Mouse (Mus musculus): Measurements from ENCODE around the gene G0s2. TPM values are rescaled to one million over a fixed set of nuclear protein-coding genes. Genes with fewer than 3 reads are reported as not detected.
A peak's percentile ranks its signal among the peaks of the same experiment; 100 is the strongest.

Gene G0s2
- polyA plus RNA-seq, 1 experiment from 2014 or later: 27.4 TPM

DNA sequence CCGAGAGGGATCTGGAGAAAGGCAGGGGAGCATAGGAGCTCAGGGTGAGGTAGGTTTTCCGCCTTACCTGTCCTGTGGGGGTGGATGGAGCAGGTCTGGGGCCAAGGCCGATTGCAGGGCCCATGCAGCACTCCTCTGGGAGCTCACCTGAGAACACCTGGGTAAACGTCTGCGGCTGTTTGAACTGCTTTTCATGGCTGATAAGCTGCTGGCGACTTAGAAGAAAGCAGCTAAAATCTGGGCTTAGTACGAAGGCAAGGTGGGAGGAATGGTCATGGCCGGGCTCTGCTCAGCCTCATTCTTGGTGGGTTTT, 29.0 kb upstream of the G0s2 start:
- ATAC-seq (ENCODE audit: low FRiP score, low TSS enrichment) (peak; percentile 87), DNase-seq (ENCODE audit: low spot score) (no peak)
- no peaks in the 10 kb centered on the region for H3K9me3 ChIP-seq (ENCODE audit: control insufficient read depth, low read length)
- no peaks in the 10 kb centered on the region for H3K36me3 ChIP-seq (ENCODE audit: control insufficient read depth, insufficient read depth, low read length)
- WGBS: 43% methylated on average over 8 of the region's 8 CpGs
- no peaks in the 10 kb centered on the region for H3K27me3 ChIP-seq (ENCODE audit: control insufficient read depth, insufficient read depth, low read length)
- peak overlapping the region; percentile 85 for H3K27ac ChIP-seq (replicated peaks)
- no peaks in the 10 kb centered on the region for H3K4me1 ChIP-seq (replicated peaks; ENCODE audit: control insufficient read depth, insufficient read depth)
- TF ChIP-seq EP300 (optimal IDR thresholded peaks at IDR 0.05) (no peak), CTCF (IDR thresholded peaks at IDR 0.05; ENCODE audit: low read depth) (no peak)
- H3K4me3 ChIP-seq (ENCODE audit: low read depth, low read length): peak overlapping the region; percentile 27; the same call in 1 of the 2 replicates
- peak overlapping the region; percentile 45 for H3K4me2 ChIP-seq (replicated peaks; ENCODE audit: low read depth)
- H3K9ac ChIP-seq (ENCODE audit: low read length): peak overlapping the region; percentile 45; the same call in 1 of the 2 replicates

DNA sequence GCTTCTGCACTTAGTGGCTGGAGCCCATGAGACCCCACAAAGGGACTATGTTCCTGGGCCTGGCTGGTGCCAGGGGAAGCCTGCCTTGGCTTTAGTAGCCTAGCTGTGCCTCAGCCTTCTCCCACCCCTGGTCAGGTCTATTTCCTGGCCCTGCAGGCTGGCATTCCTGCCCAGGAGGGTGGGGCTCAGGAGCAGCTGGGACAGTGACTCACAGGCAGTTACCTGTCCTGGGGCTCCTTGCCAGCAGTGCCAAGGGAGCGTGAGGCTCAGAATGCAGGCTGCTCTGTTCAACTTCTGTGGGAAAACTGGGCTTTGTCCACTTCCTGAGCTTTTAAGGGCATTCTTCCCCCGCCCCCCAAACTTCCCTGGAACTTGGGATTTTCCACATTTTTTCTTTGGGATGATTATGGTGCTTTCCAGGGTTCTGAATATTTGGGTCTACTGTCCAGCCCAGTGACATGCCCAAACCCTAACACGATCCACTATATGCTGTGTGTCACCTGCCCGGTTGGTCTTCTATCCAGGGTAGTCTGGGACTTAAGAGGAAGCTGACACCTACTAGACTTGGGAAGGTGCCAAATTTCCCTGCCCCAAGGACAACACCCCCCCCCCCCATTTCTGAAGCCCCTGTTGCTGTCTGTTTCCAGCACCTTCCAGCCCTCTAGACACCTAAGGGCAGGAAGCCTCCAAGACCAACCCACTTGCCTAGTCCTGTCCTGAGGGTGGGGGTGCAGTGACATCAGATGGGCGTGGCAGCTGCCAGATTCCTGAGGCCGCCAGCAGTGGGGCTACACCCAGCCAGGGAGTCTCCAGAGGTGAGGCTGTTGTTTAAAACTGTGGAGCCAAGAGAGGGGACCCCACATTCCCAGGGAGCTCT, 28.4 kb upstream of the G0s2 start:
- Histone ChIP-seq H3K27ac (replicated peaks) (peak overlapping the region; percentile 85), H3K4me2 (replicated peaks; ENCODE audit: low read depth) (peak overlapping the region; percentile 45), H3K4me1 (replicated peaks; ENCODE audit: control insufficient read depth, insufficient read depth) (no peaks in the 10 kb centered on the region), H3K4me3 (ENCODE audit: low read depth, low read length) (peak overlapping the region; percentile 27; the same call in 1 of the 2 replicates), H3K27me3 (ENCODE audit: control insufficient read depth, insufficient read depth, low read length) (no peaks in the 10 kb centered on the region), H3K36me3 (ENCODE audit: control insufficient read depth, insufficient read depth, low read length) (no peaks in the 10 kb centered on the region), H3K9ac (ENCODE audit: low read length) (peak overlapping the region; percentile 45; the same call in 1 of the 2 replicates), H3K9me3 (ENCODE audit: control insufficient read depth, low read length) (no peaks in the 10 kb centered on the region)
- no peak for TF ChIP-seq CTCF (IDR thresholded peaks at IDR 0.05; ENCODE audit: low read depth)
- TF ChIP-seq EP300 (optimal IDR thresholded peaks at IDR 0.05): no peak
- ATAC-seq (ENCODE audit: low FRiP score, low TSS enrichment) (peak; percentile 93), DNase-seq (ENCODE audit: low spot score) (peak; percentile 90)
- WGBS: 41% methylated on average over 6 of the region's 6 CpGs

DNA sequence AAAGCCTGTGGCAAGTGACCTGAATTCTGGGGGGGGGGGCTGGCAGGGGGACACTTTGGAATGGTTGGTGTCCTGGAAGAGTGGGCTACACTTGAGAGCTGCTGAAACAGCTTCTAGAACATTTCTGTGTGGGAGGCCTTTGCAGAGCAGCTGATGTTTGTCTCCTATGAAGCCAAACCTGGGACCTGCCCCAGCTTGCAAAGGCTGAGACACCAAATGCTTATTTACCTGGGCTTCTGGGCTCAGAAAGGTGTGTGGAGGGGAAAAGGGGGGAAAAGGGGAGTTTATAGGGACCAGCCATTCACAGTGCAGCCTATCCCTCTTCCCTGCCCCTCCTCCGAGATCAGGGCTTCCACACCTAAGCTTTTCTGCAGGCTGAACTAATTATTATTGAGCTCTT, 27.0 kb upstream of the G0s2 start:
- DNase-seq (ENCODE audit: low spot score) (no peak), ATAC-seq (ENCODE audit: low FRiP score, low TSS enrichment) (no peak)
- TF ChIP-seq CTCF (IDR thresholded peaks at IDR 0.05; ENCODE audit: low read depth): no peak
- no peak for TF ChIP-seq EP300 (optimal IDR thresholded peaks at IDR 0.05)
- Histone ChIP-seq H3K9ac (ENCODE audit: low read length) (no peak overlapping the region), H3K9me3 (ENCODE audit: control insufficient read depth, low read length) (no peaks in the 10 kb centered on the region), H3K4me1 (replicated peaks; ENCODE audit: control insufficient read depth, insufficient read depth) (no peaks in the 10 kb centered on the region), H3K27ac (replicated peaks) (no peak overlapping the region), H3K4me2 (replicated peaks; ENCODE audit: low read depth) (no peak overlapping the region), H3K4me3 (ENCODE audit: low read depth, low read length) (no peak overlapping the region), H3K27me3 (ENCODE audit: control insufficient read depth, insufficient read depth, low read length) (no peaks in the 10 kb centered on the region), H3K36me3 (ENCODE audit: control insufficient read depth, insufficient read depth, low read length) (no peaks in the 10 kb centered on the region)
- 48% methylated on average over 1 of the region's 1 CpGs for WGBS

DNA sequence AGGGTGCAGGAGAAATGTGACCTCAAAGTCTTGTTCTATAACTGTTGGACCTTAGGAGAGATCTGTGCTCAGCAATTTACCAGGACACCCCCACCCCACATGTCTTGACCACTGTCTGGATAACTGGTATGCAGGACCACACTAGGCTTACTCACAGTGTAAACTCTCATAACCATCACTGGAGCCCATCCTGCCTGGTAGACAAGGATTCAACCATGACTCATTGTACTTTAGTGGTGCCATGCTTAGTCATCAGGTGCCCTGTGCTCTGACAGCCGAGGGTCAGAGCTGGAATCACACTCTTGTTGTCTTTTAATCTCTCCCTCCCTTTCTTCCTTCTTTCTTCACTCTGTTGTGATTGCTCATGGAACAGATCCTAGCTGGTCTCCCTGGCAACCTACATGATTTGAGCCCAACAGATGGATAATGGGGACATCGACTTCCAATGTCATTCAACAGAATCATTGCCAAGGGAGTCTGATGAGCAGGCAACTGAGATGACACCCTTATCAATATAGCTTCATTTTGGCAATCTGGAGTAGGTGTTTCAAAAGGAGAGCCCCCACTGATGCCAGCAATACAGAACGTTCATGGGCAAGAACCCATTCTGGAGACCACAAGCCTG, 25.2 kb upstream of the G0s2 start:
- Histone ChIP-seq H3K27ac (replicated peaks) (no peak overlapping the region), H3K4me3 (ENCODE audit: low read depth, low read length) (no peak overlapping the region), H3K4me1 (replicated peaks; ENCODE audit: control insufficient read depth, insufficient read depth) (no peaks in the 10 kb centered on the region), H3K4me2 (replicated peaks; ENCODE audit: low read depth) (no peak overlapping the region), H3K9me3 (ENCODE audit: control insufficient read depth, low read length) (no peaks in the 10 kb centered on the region), H3K36me3 (ENCODE audit: control insufficient read depth, insufficient read depth, low read length) (no peaks in the 10 kb centered on the region), H3K9ac (ENCODE audit: low read length) (no peak overlapping the region), H3K27me3 (ENCODE audit: control insufficient read depth, insufficient read depth, low read length) (no peaks in the 10 kb centered on the region)
- ATAC-seq (ENCODE audit: low FRiP score, low TSS enrichment): no peak
- no peak for DNase-seq (ENCODE audit: low spot score)
- TF ChIP-seq CTCF (IDR thresholded peaks at IDR 0.05; ENCODE audit: low read depth) (no peak), EP300 (optimal IDR thresholded peaks at IDR 0.05) (no peak)
- WGBS: 82% methylated on average over 3 of the region's 3 CpGs

DNA sequence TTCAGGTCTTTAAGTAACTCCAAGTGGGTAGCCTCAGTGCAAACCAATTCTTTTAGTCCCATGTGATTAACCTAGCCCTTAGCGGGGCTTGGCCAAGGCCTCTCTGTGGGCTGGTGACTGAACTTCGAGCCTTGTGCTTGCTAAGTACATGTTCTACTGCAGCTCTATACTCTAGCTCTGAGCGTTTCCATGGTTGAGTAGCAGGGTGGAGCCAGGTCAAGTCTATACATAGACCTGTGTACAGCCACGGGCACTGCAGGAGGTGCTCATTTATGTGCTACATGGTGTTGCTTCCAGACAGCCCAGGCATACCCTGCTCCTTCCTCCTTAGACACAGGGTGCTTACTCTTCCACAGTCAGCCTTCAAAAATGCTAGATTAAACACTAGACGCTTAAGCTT, 22.9 kb upstream of the G0s2 start:
- WGBS: 56% methylated on average over 5 of the region's 5 CpGs
- Histone ChIP-seq H3K4me1 (replicated peaks; ENCODE audit: control insufficient read depth, insufficient read depth) (no peaks in the 10 kb centered on the region), H3K27ac (replicated peaks) (no peak overlapping the region), H3K4me2 (replicated peaks; ENCODE audit: low read depth) (no peak overlapping the region), H3K9ac (ENCODE audit: low read length) (no peak overlapping the region), H3K27me3 (ENCODE audit: control insufficient read depth, insufficient read depth, low read length) (no peaks in the 10 kb centered on the region), H3K36me3 (ENCODE audit: control insufficient read depth, insufficient read depth, low read length) (no peaks in the 10 kb centered on the region), H3K4me3 (ENCODE audit: low read depth, low read length) (no peak overlapping the region), H3K9me3 (ENCODE audit: control insufficient read depth, low read length) (no peaks in the 10 kb centered on the region)
- no peak for TF ChIP-seq EP300 (optimal IDR thresholded peaks at IDR 0.05)
- no peak for TF ChIP-seq CTCF (IDR thresholded peaks at IDR 0.05; ENCODE audit: low read depth)
- ATAC-seq (ENCODE audit: low FRiP score, low TSS enrichment) (peak; percentile 82), DNase-seq (ENCODE audit: low spot score) (peak; percentile 42)

DNA sequence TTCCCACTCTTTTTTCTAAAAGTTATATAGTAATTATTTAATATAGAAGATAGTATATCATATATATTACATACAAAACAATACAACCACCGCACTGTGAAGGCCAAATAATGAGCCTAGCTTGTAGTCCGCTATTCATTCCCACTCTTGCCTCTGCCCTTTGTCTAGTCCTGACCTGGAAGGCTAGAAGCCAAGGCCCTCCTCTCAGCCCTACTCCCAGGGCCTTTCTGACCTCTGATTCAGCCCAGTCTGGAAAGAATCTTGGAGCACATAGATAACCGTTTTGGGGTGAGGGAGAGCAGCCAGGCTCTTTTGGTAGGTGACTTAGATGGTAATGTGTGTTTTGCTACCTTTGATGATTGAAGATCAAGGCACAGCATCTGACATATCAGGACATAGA, 20.9 kb upstream of the G0s2 start:
- DNase-seq (ENCODE audit: low spot score): no peak
- ATAC-seq (ENCODE audit: low FRiP score, low TSS enrichment): no peak
- Histone ChIP-seq H3K36me3 (ENCODE audit: control insufficient read depth, insufficient read depth, low read length) (no peaks in the 10 kb centered on the region), H3K9me3 (ENCODE audit: control insufficient read depth, low read length) (no peaks in the 10 kb centered on the region), H3K4me1 (replicated peaks; ENCODE audit: control insufficient read depth, insufficient read depth) (no peaks in the 10 kb centered on the region), H3K27me3 (ENCODE audit: control insufficient read depth, insufficient read depth, low read length) (no peaks in the 10 kb centered on the region), H3K4me3 (ENCODE audit: low read depth, low read length) (no peak overlapping the region), H3K27ac (replicated peaks) (no peak overlapping the region), H3K9ac (ENCODE audit: low read length) (no peak overlapping the region), H3K4me2 (replicated peaks; ENCODE audit: low read depth) (no peak overlapping the region)
- no peak for TF ChIP-seq EP300 (optimal IDR thresholded peaks at IDR 0.05)
- WGBS: 53% methylated on average over 3 of the region's 3 CpGs
